Mouse (Mus musculus) B cell, adult 2 months (primary cell): ENCODE results near the gene Frmd4a.

ENCODE experiments used
- DNase-seq, 2 experiments: peaks; one replicate each; pipeline ENCODE4 v3.0.0; 2022

Gene Frmd4a

DNA sequence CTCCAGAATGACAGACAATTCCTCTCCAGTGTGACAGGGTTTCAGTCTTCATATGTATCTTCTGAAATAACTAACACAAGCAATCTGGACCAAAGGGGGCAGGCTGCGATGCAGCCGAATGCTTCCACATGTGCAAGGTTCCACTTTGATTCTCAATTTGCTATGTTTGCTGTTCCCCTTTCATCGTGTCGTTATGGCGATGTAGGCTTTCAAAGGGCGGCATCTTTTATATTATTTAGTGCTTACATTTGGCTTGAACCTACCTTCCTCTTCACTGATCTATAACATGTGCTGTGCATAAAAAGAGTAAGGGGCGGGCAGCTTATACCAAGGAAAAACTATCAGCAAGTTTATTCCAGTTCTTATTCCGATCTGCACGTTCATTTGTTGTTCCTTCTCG, 322.9 kb downstream of the Frmd4a start:
- DNase-seq: no peak

DNA sequence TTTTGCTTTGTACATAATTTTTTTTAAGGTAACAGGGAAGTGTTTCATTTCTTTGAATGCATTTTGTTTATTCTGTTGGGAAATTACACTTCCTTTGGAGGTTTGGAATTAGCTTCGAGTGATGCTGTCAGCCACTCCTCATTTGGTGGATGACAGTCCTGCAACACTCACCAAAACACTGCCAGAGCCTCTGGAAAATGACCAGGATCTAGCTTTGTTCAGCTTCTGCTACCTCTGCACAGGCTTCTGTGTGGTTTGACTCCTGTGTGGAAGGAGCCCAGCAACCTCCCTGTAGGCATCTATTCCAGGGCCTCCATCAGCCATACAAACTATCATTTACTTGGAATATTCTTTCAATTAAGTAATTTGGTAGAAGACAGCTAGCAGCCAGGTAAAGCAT, 323.6 kb downstream of the Frmd4a start:
- DNase-seq: no peak

DNA sequence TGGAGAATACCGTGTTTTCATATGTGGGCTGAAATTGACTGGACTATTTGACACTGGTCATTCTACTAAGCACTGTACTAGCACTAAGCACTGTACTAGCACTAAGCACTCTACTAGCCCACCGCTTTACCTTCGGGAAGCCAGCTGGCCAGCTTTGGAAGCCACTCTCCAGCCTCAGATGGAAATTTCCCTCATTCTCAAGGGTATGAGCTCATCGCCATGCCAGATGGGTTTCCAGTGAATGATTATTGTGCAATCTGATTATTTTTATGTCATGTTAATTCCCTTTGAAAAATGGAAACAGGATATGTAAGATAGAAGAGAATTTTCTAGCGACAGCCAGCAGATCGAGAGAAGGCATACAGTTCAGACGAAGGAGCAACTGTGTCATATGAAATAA, 324.5 kb downstream of the Frmd4a start:
- DNase-seq: no peak

DNA sequence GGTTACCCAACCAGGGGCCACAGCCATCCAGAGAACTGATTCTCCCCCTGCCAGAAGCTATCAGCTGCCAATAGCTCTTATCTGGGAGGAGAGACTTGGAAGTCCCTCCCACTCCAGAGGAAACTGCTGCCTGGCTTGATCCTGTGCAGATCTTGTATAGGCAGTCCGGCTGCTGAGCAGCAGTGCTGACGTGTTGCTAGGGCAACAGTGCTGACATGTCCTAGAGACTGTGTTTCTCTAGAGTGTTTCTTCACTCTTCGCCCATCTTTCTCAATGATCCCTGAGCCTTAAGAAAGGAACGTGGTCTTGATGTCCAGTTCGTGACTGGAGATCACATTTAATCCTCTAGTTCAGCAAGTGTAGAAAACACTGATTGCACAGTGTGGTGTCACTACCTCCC, 326.9 kb downstream of the Frmd4a start:
- DNase-seq: no peak

DNA sequence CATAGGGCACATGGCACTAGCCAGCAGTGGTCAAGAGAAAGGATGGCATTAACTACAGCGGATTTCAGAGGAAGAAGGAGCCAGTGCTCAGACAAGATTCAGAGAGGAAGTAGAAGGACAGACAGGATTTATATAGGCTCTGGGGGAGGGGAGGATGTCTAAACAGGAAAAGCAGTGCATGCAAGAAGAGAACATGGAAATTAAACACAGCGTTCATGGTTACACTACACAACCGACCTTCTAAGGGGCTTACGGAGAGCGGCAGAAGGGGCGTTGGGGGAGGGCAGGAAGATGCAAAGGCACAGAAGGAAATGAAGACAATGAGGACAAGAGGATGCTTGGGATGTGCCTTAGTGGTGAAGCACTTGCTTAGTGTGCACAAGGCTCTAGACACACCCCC, 328.7 kb downstream of the Frmd4a start:
- no peak for DNase-seq

DNA sequence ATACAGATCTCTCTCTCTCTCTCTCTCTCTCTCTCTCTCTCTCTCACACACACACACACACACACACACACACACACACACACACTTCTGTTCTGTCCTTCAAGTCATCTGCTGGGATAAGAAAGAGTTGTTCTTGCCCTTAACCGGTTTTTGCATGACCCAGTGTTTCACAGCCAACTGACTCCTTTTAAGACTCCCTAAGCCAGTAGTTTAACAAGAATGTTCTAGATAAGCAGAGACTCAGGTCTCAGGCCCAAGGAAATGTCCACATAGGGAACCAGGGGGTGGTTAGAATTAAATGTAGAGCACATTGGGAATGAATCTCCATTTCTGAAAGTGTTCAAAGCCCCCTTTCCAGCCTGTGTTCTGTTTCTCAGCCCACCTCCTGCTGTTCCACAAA, 329.4 kb downstream of the Frmd4a start:
- no peak for DNase-seq

DNA sequence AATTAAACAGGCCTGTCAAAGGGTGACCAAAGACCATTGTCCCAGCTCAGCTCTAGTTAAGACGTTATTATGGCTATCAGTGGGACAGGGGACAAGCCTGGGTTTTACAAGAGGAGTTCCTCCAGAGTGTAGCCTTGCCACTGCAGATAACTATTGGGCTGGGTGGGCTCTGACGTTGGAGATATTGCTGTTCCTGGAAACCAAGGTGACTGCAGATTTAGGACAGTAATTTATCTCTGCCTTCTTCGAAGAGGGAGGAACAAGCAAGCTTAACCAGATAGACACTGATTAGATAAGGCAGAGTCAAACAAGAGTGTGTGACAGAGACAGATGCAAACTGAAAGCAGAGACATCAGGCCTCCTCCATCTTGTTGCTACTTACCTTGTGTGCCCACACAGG, 330.3 kb downstream of the Frmd4a start:
- no peak for DNase-seq

DNA sequence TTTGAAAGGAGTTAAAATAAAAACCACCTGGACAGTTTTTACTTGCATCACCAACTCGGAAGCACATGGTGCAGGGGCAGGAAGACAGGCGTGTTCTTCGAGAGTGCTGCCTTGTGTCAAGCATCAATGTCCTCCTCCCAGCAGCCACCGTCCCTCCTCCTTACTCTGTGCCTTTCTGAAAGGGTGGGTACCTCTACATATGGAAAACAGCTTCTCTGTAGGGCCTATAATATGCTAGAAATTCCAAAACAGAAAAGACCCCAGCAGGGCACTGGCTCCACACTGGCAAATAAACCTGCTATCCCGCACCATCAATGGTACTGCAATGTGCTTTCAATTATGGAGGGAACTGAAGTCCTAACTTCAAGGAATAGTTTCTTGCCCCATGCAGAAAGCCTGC, 331.0 kb downstream of the Frmd4a start:
- DNase-seq: no peak

DNA sequence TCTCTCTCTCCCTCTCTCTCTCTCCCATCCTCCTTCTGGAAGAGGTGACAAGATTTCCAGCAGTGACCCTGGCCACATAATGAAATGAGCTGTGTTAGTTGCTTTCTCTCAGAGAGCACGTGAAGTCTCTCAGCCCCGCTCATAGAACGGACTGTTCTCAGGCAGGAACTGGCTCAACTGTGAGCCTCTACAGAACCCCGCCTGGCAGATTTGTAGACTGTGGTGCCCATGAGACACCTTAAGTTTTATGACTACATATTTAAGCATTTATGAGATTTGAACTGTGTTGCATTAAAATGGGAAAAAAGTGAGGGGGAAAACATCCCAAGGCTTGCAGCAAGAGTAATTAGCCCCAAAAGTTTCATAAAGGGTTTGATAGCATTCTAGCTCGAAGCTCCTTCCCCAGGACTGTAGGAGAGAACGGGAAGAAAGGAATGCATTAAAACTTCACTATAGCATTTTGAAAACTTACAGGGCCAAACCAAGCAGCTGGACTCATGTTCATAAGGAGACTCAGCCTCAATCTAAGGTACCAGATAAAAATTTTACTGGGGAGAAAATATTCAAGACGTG, 339.4 kb downstream of the Frmd4a start:
- DNase-seq: no peak

DNA sequence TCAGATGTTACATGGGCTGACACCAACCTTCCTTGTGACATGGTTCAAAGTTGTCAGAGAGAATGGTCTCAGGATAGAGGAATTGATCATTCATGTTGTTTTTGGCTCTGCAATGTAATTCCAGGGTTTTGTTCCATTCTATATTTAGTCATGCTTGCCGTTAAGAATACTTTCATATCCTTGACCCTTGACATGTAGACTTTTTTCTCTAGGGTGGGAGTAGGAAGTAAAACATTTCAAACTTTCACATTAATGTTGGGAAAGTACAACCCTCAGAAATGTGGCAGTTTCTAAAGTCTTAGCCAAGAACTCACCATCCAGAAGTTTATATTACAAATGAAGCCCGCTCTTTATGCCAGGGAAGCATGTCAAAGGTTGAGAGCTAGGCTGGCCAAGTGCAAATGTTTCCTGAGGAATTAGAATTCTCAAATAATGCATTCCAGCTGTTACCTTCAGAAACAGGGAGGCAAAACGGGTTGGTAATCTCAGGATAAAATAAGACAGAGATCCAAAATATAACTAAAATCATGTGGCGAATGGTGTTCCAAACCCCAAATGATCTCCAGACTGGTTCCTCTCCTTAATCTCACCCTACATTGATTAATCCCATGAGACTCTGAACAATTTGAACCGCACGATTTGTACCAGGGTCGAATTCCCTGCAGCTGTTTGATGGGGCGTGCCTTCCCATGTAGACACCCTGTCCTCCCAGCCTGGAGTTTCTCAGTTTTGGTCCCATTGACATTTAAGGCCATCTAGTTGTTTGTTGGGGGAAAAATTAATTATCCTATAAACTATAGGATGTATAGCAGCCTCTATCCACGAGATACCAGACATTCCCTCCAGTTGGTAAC, 344.7 kb downstream of the Frmd4a start:
- no peak for DNase-seq

DNA sequence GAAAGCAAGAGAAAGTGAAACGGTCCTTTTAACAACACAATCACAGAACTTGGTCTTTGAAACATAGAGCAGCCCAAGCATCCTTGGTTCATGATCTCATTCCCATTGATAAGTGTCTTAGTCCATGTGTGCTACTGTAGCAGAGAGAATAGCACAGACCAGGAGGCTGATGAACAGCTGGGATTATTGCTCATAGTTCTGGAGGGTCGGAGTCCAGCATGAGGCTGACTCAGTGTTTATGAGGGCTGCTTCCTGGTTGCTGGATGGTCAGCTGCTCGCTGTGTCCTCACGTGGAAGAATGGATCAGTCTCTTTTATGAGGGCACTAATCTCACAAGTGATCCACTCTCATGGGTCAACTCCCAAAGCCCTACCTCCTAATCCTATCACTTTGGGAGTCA, 347.4 kb downstream of the Frmd4a start:
- DNase-seq: no peak

DNA sequence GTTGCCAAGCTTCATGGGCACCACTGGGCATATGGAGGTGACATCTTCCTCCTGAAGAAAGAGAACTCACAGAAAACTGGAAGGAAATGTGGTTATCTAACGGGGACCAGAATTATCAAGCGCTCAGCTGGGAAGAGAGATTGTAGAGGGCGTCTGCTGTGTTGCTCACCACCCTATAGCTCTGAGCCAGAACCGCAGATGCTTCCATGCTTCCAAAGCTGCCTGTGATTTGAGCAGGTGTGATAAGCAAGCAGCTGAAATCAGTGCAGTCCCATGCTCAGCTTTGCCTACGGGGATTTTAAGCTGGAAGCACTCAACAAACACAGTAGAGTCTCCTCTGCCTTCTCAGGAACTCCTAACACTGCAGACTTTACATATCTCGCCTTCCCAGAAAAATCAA, 351.0 kb downstream of the Frmd4a start:
- no peak for DNase-seq

DNA sequence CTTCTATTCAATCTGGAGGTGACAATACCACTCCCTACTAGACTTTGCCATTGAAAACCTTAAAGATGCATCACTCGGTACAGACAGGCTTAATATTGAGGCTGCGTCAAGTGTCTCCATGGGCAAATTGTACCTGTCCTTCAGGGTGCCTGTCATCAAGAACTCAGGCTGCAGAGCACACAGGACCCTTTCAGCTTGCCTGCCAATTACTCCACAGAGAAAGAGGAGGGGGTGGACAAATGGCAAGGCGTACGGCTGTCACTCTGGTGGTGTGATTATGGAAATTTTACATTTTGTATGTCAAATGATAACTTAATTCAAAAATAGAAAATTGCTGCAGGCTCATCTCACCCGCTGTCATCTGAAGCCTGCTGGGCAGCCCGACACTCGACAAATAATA, 353.0 kb downstream of the Frmd4a start:
- no peak for DNase-seq

DNA sequence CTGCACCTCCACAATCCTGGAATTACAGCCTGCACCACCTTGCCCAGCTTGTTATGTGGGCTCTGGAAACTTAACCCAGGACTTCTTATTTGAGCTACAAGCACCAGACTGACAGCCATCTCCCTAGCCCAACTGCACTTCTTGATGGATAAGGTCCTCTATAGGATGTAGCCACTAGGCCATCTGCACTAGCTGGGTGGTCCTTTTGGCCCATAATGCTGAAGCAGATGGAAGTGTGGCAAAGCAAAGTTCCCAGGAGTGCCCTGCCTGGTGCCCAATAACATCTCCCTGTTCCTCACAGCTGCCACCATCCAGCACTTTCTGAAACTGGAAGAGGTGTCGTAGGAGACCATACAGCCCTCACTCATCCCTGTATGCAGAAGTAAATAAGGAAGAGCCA, 353.8 kb downstream of the Frmd4a start:
- no peak for DNase-seq

DNA sequence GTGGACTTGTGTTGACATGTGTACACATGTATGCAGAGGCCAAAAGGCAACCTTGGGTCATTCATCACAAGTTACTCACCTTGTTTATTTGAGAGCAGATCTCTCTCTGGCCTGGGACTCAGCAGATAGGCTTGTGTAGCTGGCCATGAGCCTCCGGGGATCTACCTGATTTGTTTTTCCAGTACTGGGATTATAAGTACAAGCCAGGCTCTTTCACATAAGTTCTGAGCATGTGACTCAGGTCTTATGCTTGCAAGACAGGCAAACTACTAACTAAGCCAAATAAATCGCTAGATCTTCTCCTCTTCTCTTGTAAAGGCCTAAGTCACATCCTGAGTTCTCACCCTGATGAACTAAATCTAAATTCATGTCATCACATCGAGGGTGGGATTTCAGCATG, 361.3 kb downstream of the Frmd4a start:
- no peak for DNase-seq

DNA sequence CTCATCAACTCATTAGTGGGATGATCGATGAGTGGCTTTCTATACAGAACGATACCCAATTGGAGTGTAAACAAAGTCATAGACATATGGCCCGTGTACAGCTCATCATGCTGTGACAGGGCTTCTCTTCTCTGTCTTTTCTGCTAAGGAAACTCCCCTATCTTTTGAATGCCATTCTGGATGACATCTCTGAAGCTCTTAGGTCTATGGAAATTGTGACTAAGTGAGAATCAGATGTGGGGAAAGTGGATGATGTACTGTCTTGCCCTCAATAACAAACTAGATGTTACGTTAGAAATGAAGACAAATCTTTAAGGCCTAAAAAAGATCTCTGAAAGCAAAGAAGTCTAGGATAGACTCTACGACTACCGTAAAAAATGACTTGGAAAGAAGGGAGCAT, 362.9 kb downstream of the Frmd4a start:
- no peak for DNase-seq

DNA sequence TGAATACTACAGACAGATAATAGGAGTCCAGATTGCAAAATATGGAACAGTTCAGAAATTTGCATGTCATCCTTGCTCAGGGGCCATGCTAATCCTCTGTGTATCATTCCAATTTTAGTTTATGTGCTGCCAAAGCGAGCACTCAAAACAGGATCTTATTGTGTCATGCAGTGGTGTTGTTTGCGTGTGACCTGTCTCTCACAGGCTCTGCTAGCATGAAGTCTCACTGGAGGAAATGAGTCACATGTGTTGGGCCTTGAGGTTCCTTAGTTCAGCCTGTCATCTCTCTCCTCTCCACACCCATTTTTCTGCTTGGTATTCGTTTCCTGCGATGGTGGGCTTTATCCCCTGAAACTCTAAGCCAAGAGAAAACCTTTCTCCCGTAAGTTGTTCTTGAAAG, 363.4 kb downstream of the Frmd4a start:
- no peak for DNase-seq

DNA sequence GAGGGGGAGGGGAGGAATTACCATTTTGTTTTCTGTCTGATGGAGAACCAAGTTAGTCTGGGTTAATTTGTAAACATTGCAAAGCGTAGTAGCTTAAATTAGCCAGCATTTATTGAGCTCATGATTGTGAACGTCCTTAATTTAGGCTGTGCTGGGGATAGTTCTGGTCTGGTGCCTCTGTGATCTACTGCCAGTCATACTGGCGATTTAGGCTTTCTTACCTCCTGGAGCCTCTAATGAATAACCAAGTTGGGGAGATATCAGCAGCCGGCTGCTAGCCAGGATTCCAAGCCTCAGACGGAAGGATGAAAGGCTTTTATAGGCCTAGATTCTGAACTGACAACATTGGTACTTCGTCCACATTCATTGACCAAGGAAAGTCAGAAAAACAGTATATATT, 369.0 kb downstream of the Frmd4a start:
- no peak for DNase-seq

DNA sequence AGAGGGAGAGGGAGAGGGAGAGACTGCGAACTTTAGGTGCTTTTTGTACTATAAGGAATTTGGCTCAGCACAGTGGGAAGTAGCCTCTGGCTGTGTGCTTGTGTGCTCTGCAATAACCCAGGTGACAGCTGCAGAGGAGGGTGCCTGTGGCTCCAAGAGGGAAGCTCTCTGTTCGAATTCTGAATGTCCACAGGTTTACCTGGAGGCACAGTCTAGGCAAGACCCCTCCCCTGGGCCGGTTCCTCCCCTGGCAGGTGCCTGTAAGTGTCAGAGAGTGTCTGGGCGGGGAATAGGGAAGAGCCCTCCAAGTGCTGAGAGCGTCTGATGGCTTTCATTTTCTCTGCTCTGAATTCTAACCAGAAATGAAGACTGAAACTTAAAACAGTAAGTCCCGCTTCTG, 371.8 kb downstream of the Frmd4a start:
- no peak for DNase-seq

DNA sequence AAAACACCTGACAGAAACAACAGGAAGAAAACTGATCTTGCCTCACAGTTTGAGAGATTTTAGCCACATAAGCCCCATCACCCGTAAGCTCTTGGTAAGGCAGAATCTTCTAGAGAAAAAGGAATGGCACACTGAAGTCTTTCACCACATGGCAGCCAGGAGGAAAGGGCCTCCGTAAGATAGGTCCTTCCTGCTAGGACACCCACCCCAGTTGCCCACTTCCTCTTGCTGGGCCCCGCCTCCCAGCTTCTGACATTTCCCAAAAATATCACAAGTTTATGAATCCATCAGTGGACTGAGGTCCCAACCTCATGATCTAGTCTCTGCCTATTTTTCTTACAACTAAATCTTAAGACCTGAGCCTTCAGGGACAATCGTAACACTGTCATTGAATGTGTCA, 373.6 kb downstream of the Frmd4a start:
- no peak for DNase-seq

DNA sequence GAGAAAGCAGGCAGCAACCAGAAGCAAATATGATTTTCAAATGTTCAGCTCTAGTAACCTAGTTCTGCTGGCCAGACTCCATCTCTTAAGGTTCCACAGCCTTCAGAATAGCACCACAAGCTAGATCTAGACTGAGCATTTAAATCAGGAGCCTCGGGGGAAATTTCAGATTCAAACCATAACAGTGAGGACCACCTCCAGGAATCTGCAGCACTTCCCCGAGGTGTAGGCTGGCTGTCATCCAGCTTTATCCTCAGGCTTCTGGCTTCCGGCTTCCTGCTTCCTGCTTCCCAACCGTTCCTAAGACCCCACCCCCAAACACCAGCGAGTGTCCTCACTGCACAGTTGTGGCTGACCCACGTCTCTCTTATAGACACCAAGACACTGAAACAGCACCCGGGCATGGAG, 374.2 kb downstream of the Frmd4a start:
- DNase-seq: no peak

DNA sequence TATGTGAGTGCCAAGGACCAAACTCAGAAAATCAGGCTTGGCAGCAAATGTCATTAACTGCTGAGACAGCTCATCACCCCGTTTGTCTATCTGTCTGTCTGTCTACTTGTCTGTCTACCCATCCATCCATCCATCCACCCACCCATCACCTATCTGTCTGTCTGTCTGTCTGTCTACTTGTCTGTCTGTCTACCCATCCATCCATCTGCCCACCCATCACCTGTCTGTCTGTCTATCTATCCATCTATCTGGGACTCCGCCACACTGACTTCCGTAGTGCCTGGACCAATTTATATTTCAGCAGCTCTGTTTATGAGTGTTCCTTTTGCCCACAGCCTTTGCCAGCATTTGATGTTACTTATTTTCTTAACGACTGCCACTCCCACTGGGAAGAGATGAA, 375.5 kb downstream of the Frmd4a start:
- no peak for DNase-seq

DNA sequence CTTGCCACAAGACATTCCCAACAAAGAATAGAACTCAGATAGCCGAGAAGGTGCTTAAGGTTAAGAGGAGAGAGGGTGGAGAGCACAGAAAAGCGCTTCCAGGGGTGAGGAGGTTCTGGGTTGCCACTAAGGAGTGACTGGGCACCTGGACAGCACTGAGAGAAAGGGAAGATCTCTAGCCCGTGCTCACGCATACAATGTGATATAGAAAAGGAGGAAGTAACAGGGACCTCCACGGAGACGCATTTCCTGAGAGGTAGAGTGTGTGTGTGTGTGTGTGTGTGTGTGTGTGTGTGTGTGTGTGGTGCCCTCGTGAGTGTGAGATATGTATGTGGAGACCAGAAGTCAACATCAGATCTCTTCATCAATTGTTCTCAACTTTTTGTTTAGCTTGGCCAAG, 377.1 kb downstream of the Frmd4a start:
- no peak for DNase-seq

DNA sequence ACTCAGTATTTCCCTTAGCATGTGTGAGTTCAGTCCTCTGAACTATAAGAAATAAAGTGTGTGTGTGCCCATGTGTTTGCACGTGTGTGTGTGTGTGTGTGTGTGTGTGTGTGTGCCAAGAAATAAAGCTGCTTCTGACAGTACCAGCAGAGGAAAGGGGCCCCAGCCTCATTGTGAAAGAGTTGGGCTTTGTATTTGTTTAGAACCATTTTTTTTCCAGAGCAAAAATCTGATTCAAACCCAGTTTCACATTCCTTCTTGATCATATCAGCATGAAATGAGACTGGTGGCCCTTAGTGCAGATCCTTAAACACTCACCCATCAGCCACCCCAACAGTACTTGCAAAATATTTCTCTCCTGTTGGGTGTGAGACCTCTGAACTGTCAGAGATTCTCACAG, 382.2 kb downstream of the Frmd4a start:
- no peak for DNase-seq
